Mouse (Mus musculus): Measurements from ENCODE around the gene Xrcc6. TPM values are rescaled to one million over a fixed set of nuclear protein-coding genes. Genes with fewer than 3 reads are reported as not detected.

Gene Xrcc6
- polyA plus RNA-seq, 1 experiment = 7.8 TPM

GRCm38 (mm10) chr15:82017461-82017860 is 29.8 kb downstream of the Xrcc6 start:
- H3K4me1 ChIP-seq (ENCODE audit: control insufficient read depth, insufficient read depth, insufficient read length, low read length) = peaks cover 8% of the 10 kb centered on the region
- TF ChIP-seq CTCF (IDR thresholded peaks at IDR 0.05; ENCODE audit: extremely low read depth, insufficient read length, insufficient replicate concordance, low read depth, low read length) (no peak), POLR2A (IDR thresholded peaks at IDR 0.05; ENCODE audit: low read depth, low read length) (no peak)
- H3K27me3 ChIP-seq (ENCODE audit: control insufficient read depth, insufficient read depth, low read length) = no peaks in the 10 kb centered on the region
- H3K27ac ChIP-seq (ENCODE audit: insufficient read depth, low read depth, low read length) = no peak overlapping the region
- H3K36me3 ChIP-seq (ENCODE audit: control insufficient read depth, insufficient read depth, low read length) = peaks cover 2% of the 10 kb centered on the region
- 47% methylated on average over 4 of the region's 4 CpGs for WGBS
- no peak overlapping the region for H3K4me3 ChIP-seq (ENCODE audit: low read depth, low read length)

GRCm38 (mm10) chr15:82019288-82019687 is 31.7 kb downstream of the Xrcc6 start:
- no peak for TF ChIP-seq POLR2A (IDR thresholded peaks at IDR 0.05; ENCODE audit: low read depth, low read length)
- peaks cover 7% of the 10 kb centered on the region for H3K36me3 ChIP-seq (ENCODE audit: control insufficient read depth, insufficient read depth, low read length)
- no peaks in the 10 kb centered on the region for H3K27me3 ChIP-seq (ENCODE audit: control insufficient read depth, insufficient read depth, low read length)
- no peak overlapping the region for H3K27ac ChIP-seq (ENCODE audit: insufficient read depth, low read depth, low read length)
- H3K4me3 ChIP-seq (ENCODE audit: low read depth, low read length) = no peak overlapping the region
- H3K4me1 ChIP-seq (ENCODE audit: control insufficient read depth, insufficient read depth, insufficient read length, low read length) = peaks cover 5% of the 10 kb centered on the region
- 49% methylated on average over 3 of the region's 3 CpGs for WGBS

DNA sequence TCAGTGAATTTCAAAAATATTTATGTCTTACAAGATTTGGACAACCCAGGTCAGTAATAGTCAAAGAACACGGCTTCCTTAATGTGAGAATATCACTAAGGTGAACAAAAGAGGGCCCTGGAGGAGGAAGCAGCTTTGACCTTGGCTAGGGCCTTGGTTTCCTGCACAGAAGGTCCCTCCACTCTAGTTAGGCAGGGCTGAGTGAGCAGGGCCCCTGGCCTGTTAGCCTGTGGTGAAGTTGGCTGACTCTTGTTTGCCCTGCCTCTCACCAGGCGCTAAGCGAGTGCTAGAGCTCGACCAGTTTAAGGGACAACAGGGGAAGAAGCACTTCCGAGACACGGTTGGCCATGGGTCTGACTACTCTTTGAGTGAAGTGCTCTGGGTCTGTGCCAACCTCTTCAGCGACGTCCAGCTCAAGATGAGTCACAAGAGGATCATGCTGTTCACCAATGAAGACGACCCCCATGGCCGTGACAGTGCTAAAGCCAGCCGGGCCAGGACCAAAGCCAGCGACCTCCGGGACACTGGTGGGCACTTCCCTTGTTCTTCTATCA is 35.0 kb downstream of the Xrcc6 start:
- Histone ChIP-seq H3K4me1 (ENCODE audit: control insufficient read depth, insufficient read depth, insufficient read length, low read length) (no peaks in the 10 kb centered on the region; the same call in 1 of the 2 replicates), H3K4me3 (ENCODE audit: low read depth, low read length) (no peak overlapping the region), H3K36me3 (ENCODE audit: control insufficient read depth, insufficient read depth, low read length) (peaks cover 19% of the 10 kb centered on the region), H3K27ac (ENCODE audit: insufficient read depth, low read depth, low read length) (no peak overlapping the region), H3K27me3 (ENCODE audit: control insufficient read depth, insufficient read depth, low read length) (no peaks in the 10 kb centered on the region)
- WGBS = 69% methylated on average over 13 of the region's 13 CpGs
- TF ChIP-seq POLR2A (IDR thresholded peaks at IDR 0.05; ENCODE audit: low read depth, low read length) (no peak), CTCF (IDR thresholded peaks at IDR 0.05; ENCODE audit: extremely low read depth, insufficient read length, insufficient replicate concordance, low read depth, low read length) (no peak)

GRCm38 (mm10) chr15:82023965-82024635 is 36.5 kb downstream of the Xrcc6 start:
- no peak overlapping the region for H3K4me3 ChIP-seq (ENCODE audit: low read depth, low read length)
- H3K36me3 ChIP-seq (ENCODE audit: control insufficient read depth, insufficient read depth, low read length) = peaks cover 27% of the 10 kb centered on the region
- H3K27ac ChIP-seq (ENCODE audit: insufficient read depth, low read depth, low read length) = no peak overlapping the region
- TF ChIP-seq CTCF (IDR thresholded peaks at IDR 0.05; ENCODE audit: extremely low read depth, insufficient read length, insufficient replicate concordance, low read depth, low read length) = no peak
- no peak for TF ChIP-seq POLR2A (IDR thresholded peaks at IDR 0.05; ENCODE audit: low read depth, low read length)
- WGBS = 79% methylated on average over 6 of the region's 6 CpGs
- no peaks in the 10 kb centered on the region for H3K27me3 ChIP-seq (ENCODE audit: control insufficient read depth, insufficient read depth, low read length)
- no peaks in the 10 kb centered on the region; the same call in 1 of the 2 replicates for H3K4me1 ChIP-seq (ENCODE audit: control insufficient read depth, insufficient read depth, insufficient read length, low read length)

DNA sequence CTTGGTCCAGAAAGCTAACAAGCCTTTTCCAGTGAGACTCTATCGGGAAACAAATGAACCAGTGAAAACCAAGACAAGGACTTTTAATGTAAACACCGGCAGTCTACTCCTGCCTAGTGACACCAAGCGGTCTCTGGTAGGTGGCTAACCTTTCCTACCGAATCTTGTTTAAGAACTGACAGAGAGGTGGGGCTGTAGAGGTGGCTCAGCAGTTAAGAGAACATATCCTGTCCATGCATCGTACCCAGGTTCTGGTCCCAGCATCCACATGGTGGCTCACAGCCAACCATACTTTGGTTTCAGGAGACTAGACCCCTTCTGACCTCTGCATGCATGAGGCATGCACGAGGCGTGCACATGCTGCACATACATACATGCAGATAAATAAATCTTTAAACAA is 39.6 kb downstream of the Xrcc6 start:
- Histone ChIP-seq H3K27ac (ENCODE audit: insufficient read depth, low read depth, low read length) (peak overlapping the region; percentile 55; the same call in 1 of the 2 replicates), H3K36me3 (ENCODE audit: control insufficient read depth, insufficient read depth, low read length) (peaks cover 38% of the 10 kb centered on the region), H3K4me3 (ENCODE audit: low read depth, low read length) (no peak overlapping the region), H3K4me1 (ENCODE audit: control insufficient read depth, insufficient read depth, insufficient read length, low read length) (no peaks in the 10 kb centered on the region), H3K27me3 (ENCODE audit: control insufficient read depth, insufficient read depth, low read length) (no peaks in the 10 kb centered on the region)
- 82% methylated on average over 7 of the region's 7 CpGs for WGBS
- TF ChIP-seq CTCF (IDR thresholded peaks at IDR 0.05; ENCODE audit: extremely low read depth, insufficient read length, insufficient replicate concordance, low read depth, low read length) (no peak), POLR2A (IDR thresholded peaks at IDR 0.05; ENCODE audit: low read depth, low read length) (no peak)

DNA sequence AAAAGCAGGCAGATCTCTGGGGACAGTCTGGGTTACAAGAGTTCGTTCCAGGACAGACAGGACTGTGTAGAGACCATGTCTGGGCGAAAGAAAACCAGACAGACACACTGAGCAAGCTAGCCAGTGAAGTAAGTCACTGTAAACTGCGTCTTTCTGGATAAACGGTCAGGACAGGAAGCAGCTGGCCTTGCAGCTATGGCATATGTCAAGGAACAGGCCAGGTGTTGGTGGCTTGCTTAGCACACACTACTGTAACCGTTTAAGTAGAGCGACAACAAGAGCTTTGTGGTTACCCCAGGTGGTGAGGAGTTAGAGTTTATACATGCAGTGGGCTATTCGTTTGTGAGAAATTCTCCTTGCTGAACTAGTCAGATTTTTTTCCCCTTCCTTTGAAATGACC is 40.1 kb downstream of the Xrcc6 start:
- Histone ChIP-seq H3K36me3 (ENCODE audit: control insufficient read depth, insufficient read depth, low read length) (peaks cover 38% of the 10 kb centered on the region), H3K27me3 (ENCODE audit: control insufficient read depth, insufficient read depth, low read length) (no peaks in the 10 kb centered on the region), H3K27ac (ENCODE audit: insufficient read depth, low read depth, low read length) (peak overlapping the region; percentile 55; the same call in 1 of the 2 replicates), H3K4me1 (ENCODE audit: control insufficient read depth, insufficient read depth, insufficient read length, low read length) (no peaks in the 10 kb centered on the region), H3K4me3 (ENCODE audit: low read depth, low read length) (no peak overlapping the region)
- WGBS = 78% methylated on average over 7 of the region's 7 CpGs
- TF ChIP-seq CTCF (IDR thresholded peaks at IDR 0.05; ENCODE audit: extremely low read depth, insufficient read length, insufficient replicate concordance, low read depth, low read length) (no peak), POLR2A (IDR thresholded peaks at IDR 0.05; ENCODE audit: low read depth, low read length) (no peak)

DNA sequence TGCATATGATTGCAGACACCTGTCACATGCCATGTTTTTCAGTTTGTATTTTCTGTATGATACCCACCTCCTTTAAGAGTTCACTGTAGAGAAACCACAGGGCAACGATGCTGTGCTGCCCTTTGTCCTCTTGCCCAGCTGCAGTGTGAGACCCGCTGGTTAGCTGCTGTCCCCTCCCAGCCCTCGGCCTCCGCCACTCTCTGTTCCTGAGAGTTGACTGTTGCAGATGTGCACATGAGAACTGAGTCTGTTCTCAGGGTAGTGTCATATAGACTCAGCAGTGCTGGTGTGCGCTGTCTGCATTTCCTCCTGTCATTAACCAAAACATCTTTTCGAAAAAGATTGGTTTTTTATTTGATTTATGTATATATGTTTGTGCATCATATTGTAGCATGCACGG is 44.8 kb downstream of the Xrcc6 start:
- TF ChIP-seq CTCF (IDR thresholded peaks at IDR 0.05; ENCODE audit: extremely low read depth, insufficient read length, insufficient replicate concordance, low read depth, low read length) = no peak
- Histone ChIP-seq H3K27me3 (ENCODE audit: control insufficient read depth, insufficient read depth, low read length) (no peaks in the 10 kb centered on the region), H3K4me1 (ENCODE audit: control insufficient read depth, insufficient read depth, insufficient read length, low read length) (no peaks in the 10 kb centered on the region), H3K36me3 (ENCODE audit: control insufficient read depth, insufficient read depth, low read length) (peaks cover 36% of the 10 kb centered on the region), H3K4me3 (ENCODE audit: low read depth, low read length) (no peak overlapping the region), H3K27ac (ENCODE audit: insufficient read depth, low read depth, low read length) (no peak overlapping the region)
- WGBS = 78% methylated on average over 7 of the region's 7 CpGs

Data from small intestine, adult 2 months (tissue).